9 mouse cellular contexts compared by ENCODE assay signal in the genomic region with DNA sequence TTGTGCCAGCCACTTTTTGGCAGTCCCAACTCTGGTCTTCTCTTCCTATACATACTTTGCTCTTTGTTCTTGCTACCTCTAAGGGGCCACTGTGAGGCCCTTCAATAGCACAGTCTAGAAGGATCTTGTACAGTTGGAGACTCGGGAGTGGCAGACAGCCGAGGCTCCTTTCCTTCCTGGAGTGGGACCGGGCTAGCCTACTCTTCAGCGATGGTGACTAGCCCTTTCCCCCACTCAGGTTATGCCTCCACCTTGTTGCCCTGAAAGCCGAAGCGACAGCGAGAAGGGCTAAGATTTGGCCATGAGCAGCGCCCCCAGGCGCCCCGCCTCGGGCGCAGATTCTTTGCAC. TPM values are rescaled to one million over a fixed set of nuclear protein-coding genes. Genes with fewer than 3 reads are reported as not detected.
DNase-seq lines count a peak whose midpoint lies in the region; ATAC-seq lines count a peak whose summit lies in the region.
"Had no signal": no experiment of that assay in that cellular context is flagged by ENCODE, and none has a peak within 500 bp of the region (broad histone marks: within the 10 kb centered on the region; RNA-seq: fewer than 3 reads in every experiment).

No protein-coding gene starts in this region.

- H3K36me3 ChIP-seq in kidney, embryonic 16.5 days (ENCODE audit: insufficient read depth, low read length): peaks cover 31% of the 10 kb centered on the region
- H3K36me3 ChIP-seq in embryonic facial prominence, embryonic 14.5 days (ENCODE audit: control insufficient read depth, insufficient read depth, low read length): peaks cover 34% of the 10 kb centered on the region
- H3K36me3 ChIP-seq in hindbrain, embryonic 15.5 days: no peaks in the 10 kb centered on the region
- peaks cover 24% of the 10 kb centered on the region for H3K36me3 ChIP-seq in midbrain, embryonic 14.5 days (ENCODE audit: control insufficient read depth, insufficient read depth, low read length)

- WGBS in kidney, embryonic 16.5 days: 21% methylated on average over 12 of the region's 12 CpGs
- WGBS in embryonic facial prominence, embryonic 14.5 days: 15% methylated on average over 12 of the region's 12 CpGs
- 20% methylated on average over 12 of the region's 12 CpGs for WGBS in hindbrain, embryonic 15.5 days
- WGBS in midbrain, embryonic 14.5 days: 22% methylated on average over 12 of the region's 12 CpGs

- H3K9ac ChIP-seq in kidney, embryonic 16.5 days (replicated peaks; ENCODE audit: low read length): peak overlapping the region; percentile 48
- peak overlapping the region; percentile 45 for H3K9ac ChIP-seq in embryonic facial prominence, embryonic 14.5 days (ENCODE audit: low read depth, low read length)
- H3K9ac ChIP-seq in hindbrain, embryonic 15.5 days: no peak overlapping the region
- no peak overlapping the region for H3K9ac ChIP-seq in midbrain, embryonic 14.5 days (replicated peaks; ENCODE audit: low read length)

- H3K4me3 ChIP-seq in kidney, embryonic 16.5 days (ENCODE audit: low read length): peak overlapping the region; percentile 70; the same call in 1 of the 2 replicates
- peak overlapping the region; percentile 51; the same call in 1 of the 2 replicates for H3K4me3 ChIP-seq in embryonic facial prominence, embryonic 14.5 days (ENCODE audit: low read depth, low read length)
- H3K4me3 ChIP-seq in hindbrain, embryonic 15.5 days: no peak overlapping the region
- no peak overlapping the region for H3K4me3 ChIP-seq in midbrain, embryonic 14.5 days (replicated peaks; ENCODE audit: low read depth, low read length)

- no peaks in the 10 kb centered on the region for H3K27me3 ChIP-seq in kidney, embryonic 16.5 days (ENCODE audit: insufficient read depth, low read length)
- H3K27me3 ChIP-seq in embryonic facial prominence, embryonic 14.5 days (replicated peaks; ENCODE audit: control insufficient read depth, insufficient read depth, low read length): no peaks in the 10 kb centered on the region
- peaks cover 4% of the 10 kb centered on the region; the same call in 1 of the 2 replicates for H3K27me3 ChIP-seq in hindbrain, embryonic 15.5 days
- no peaks in the 10 kb centered on the region for H3K27me3 ChIP-seq in midbrain, embryonic 14.5 days (ENCODE audit: control insufficient read depth, insufficient read depth, low read length)

- peaks cover 52% of the 10 kb centered on the region for H3K4me1 ChIP-seq in kidney, embryonic 16.5 days (ENCODE audit: insufficient read depth, low read length)
- H3K4me1 ChIP-seq in embryonic facial prominence, embryonic 14.5 days (ENCODE audit: control insufficient read depth, insufficient read depth, low read length): peaks cover 44% of the 10 kb centered on the region
- H3K4me1 ChIP-seq in hindbrain, embryonic 15.5 days (replicated peaks): peaks cover 51% of the 10 kb centered on the region
- H3K4me1 ChIP-seq in midbrain, embryonic 14.5 days (ENCODE audit: control insufficient read depth, insufficient read depth, low read length): peaks cover 37% of the 10 kb centered on the region

- no peaks in the 10 kb centered on the region for H3K9me3 ChIP-seq in kidney, embryonic 16.5 days (ENCODE audit: low read length)
- no peaks in the 10 kb centered on the region for H3K9me3 ChIP-seq in embryonic facial prominence, embryonic 14.5 days (ENCODE audit: control insufficient read depth, low read length)
- H3K9me3 ChIP-seq in hindbrain, embryonic 15.5 days: no peaks in the 10 kb centered on the region
- no peaks in the 10 kb centered on the region for H3K9me3 ChIP-seq in midbrain, embryonic 14.5 days (ENCODE audit: control insufficient read depth, low read length)

- DNase-seq in kidney, adult 9 months: no peak
- no peak for DNase-seq in embryonic facial prominence, embryonic 14.5 days (ENCODE audit: low spot score)
- no peak for DNase-seq in midbrain, embryonic 14.5 days
- DNase-seq in retina, embryonic 14.5 days (ENCODE audit: low spot score): no peak
- no peak for DNase-seq in cerebellum, adult 11-12 months
- DNase-seq: layer of hippocampus, postnatal 36 days; thymus, postnatal 14 days had no signal

- H3K4me2 ChIP-seq in kidney, embryonic 16.5 days (replicated peaks; ENCODE audit: low read depth, low read length): peak overlapping the region; percentile 81
- peak overlapping the region; percentile 85 for H3K4me2 ChIP-seq in embryonic facial prominence, embryonic 14.5 days (ENCODE audit: low read depth, low read length)
- H3K4me2 ChIP-seq in hindbrain, embryonic 15.5 days: peak overlapping the region; percentile 72
- H3K4me2 ChIP-seq in midbrain, embryonic 14.5 days (ENCODE audit: low read length): peak overlapping the region; percentile 96

- ATAC-seq in kidney, embryonic 16.5 days (ENCODE audit: low FRiP score, low TSS enrichment): no peak
- no peak for ATAC-seq in embryonic facial prominence, embryonic 14.5 days (ENCODE audit: low read depth)
- no peak for ATAC-seq in hindbrain, embryonic 15.5 days (ENCODE audit: low FRiP score, low read depth)
- no peak for ATAC-seq in midbrain, embryonic 14.5 days (ENCODE audit: low FRiP score, low TSS enrichment)

- peak overlapping the region; percentile 70 for H3K27ac ChIP-seq in kidney, embryonic 16.5 days (ENCODE audit: low read length)
- H3K27ac ChIP-seq in embryonic facial prominence, embryonic 14.5 days (replicated peaks; ENCODE audit: low read depth, low read length): no peak overlapping the region
- H3K27ac ChIP-seq in hindbrain, embryonic 15.5 days (replicated peaks): no peak overlapping the region
- H3K27ac ChIP-seq in midbrain, embryonic 14.5 days (replicated peaks; ENCODE audit: low read depth, low read length): no peak overlapping the region

RNA-seq across cellular contexts. Expression of gene Slc4a2, which starts 3.6 kb away (rescaled TPM):
- 52.5 and 53.8 TPM in 2 replicates for polyA plus RNA-seq in kidney, embryonic 16.5 days (2015; fragmentation: Nextera tagmentation; extraction: Ambion mirVana)
- polyA plus RNA-seq in embryonic facial prominence, embryonic 14.5 days (2014; fragmentation: Nextera tagmentation; extraction: Ambion mirVana): 26.0 and 31.0 TPM in 2 replicates
- 25.1 and 26.8 TPM in 2 replicates for polyA plus RNA-seq in hindbrain, embryonic 15.5 days (2015; fragmentation: Nextera tagmentation; extraction: Ambion mirVana)
- 14.8 TPM in 2 replicates for polyA plus RNA-seq in midbrain, embryonic 14.5 days (2014; fragmentation: Nextera tagmentation; extraction: Ambion mirVana)

RNA-seq across cellular contexts. Expression of gene Cdk5, which starts 3.9 kb away (rescaled TPM):
- 51.1 and 51.5 TPM in 2 replicates for polyA plus RNA-seq in kidney, embryonic 16.5 days (2015; fragmentation: Nextera tagmentation; extraction: Ambion mirVana)
- 48.2 and 55.0 TPM in 2 replicates for polyA plus RNA-seq in embryonic facial prominence, embryonic 14.5 days (2014; fragmentation: Nextera tagmentation; extraction: Ambion mirVana)
- 115 and 123 TPM in 2 replicates for polyA plus RNA-seq in hindbrain, embryonic 15.5 days (2015; fragmentation: Nextera tagmentation; extraction: Ambion mirVana)
- 110 and 136 TPM in 2 replicates for polyA plus RNA-seq in midbrain, embryonic 14.5 days (2014; fragmentation: Nextera tagmentation; extraction: Ambion mirVana)

RNA-seq across cellular contexts. Expression of gene Asic3, which starts 14.1 kb away (rescaled TPM):
- 0.40 and 0.55 TPM in 2 replicates for polyA plus RNA-seq in kidney, embryonic 16.5 days (2015; fragmentation: Nextera tagmentation; extraction: Ambion mirVana)
- polyA plus RNA-seq in embryonic facial prominence, embryonic 14.5 days (2014; fragmentation: Nextera tagmentation; extraction: Ambion mirVana): 1.7 and 2.1 TPM in 2 replicates
- polyA plus RNA-seq in hindbrain, embryonic 15.5 days (2015; fragmentation: Nextera tagmentation; extraction: Ambion mirVana): 0.88 and 1.4 TPM in 2 replicates
- polyA plus RNA-seq in midbrain, embryonic 14.5 days (2014; fragmentation: Nextera tagmentation; extraction: Ambion mirVana): not detected in 2 replicates

RNA-seq across cellular contexts. Expression of gene Fastk, which starts 17.8 kb away (rescaled TPM):
- polyA plus RNA-seq in kidney, embryonic 16.5 days (2015; fragmentation: Nextera tagmentation; extraction: Ambion mirVana): 143 and 147 TPM in 2 replicates
- polyA plus RNA-seq in embryonic facial prominence, embryonic 14.5 days (2014; fragmentation: Nextera tagmentation; extraction: Ambion mirVana): 111 and 119 TPM in 2 replicates
- polyA plus RNA-seq in hindbrain, embryonic 15.5 days (2015; fragmentation: Nextera tagmentation; extraction: Ambion mirVana): 96.8 and 113 TPM in 2 replicates
- polyA plus RNA-seq in midbrain, embryonic 14.5 days (2014; fragmentation: Nextera tagmentation; extraction: Ambion mirVana): 91.8 and 105 TPM in 2 replicates

RNA-seq across cellular contexts. Expression of gene Tmub1, which starts 20.4 kb away (rescaled TPM):
- polyA plus RNA-seq in kidney, embryonic 16.5 days (2015; fragmentation: Nextera tagmentation; extraction: Ambion mirVana): 29.4 and 32.8 TPM in 2 replicates
- polyA plus RNA-seq in embryonic facial prominence, embryonic 14.5 days (2014; fragmentation: Nextera tagmentation; extraction: Ambion mirVana): 16.5 and 21.3 TPM in 2 replicates
- 55.1 and 64.2 TPM in 2 replicates for polyA plus RNA-seq in hindbrain, embryonic 15.5 days (2015; fragmentation: Nextera tagmentation; extraction: Ambion mirVana)
- 51.0 and 64.1 TPM in 2 replicates for polyA plus RNA-seq in midbrain, embryonic 14.5 days (2014; fragmentation: Nextera tagmentation; extraction: Ambion mirVana)

Comparison
In these comparisons a context has a peak if more than half of its experiments do, and no peak if none do; other contexts are left out.
1. H3K4me3 ChIP-seq: peak in kidney, embryonic 16.5 days (single experiment) and embryonic facial prominence, embryonic 14.5 days (single experiment); none in hindbrain, embryonic 15.5 days (single experiment) and midbrain, embryonic 14.5 days (single experiment).
2. H3K9ac ChIP-seq: peak in kidney, embryonic 16.5 days (single experiment) and embryonic facial prominence, embryonic 14.5 days (single experiment); none in hindbrain, embryonic 15.5 days (single experiment) and midbrain, embryonic 14.5 days (single experiment).
3. Peak in every context shown above with its lines, with median percentiles within 50 percentile points of each other: H3K4me2 ChIP-seq.